ENCODE assay signal across 17 mouse cellular contexts in genomic region chr5:73532222-73532621, GRCm38 (mm10).
"Had no signal": no experiment of that assay in that cellular context is flagged by ENCODE, and none has a peak within 500 bp of the region (broad histone marks: within the 10 kb centered on the region; RNA-seq: fewer than 3 reads in every experiment).

No protein-coding gene starts in this region.

- DNase-seq: liver, postnatal 0 days; lung, adult 2 months; lung, postnatal 14 days; lung, postnatal 36 days; right cerebral cortex, postnatal 14 days; thymus, adult 2 months; thymus, postnatal 25 days; thymus, postnatal 4 days had no signal

- H3K4me3 ChIP-seq: liver, embryonic 15.5 days; lung, embryonic 15.5 days; megakaryocyte, embryonic 14.5 days; midbrain, embryonic 12.5 days; midbrain, embryonic 15.5 days; neural tube, embryonic 12.5 days; stomach, embryonic 15.5 days had no signal

- H3K27ac ChIP-seq: liver, embryonic 15.5 days; lung, embryonic 15.5 days; macrophage; midbrain, embryonic 12.5 days; midbrain, embryonic 15.5 days; neural tube, embryonic 12.5 days; stomach, embryonic 15.5 days; stomach, postnatal 0 days had no signal
